Mouse (Mus musculus): Measurements from ENCODE around the gene Gm9044. TPM values are rescaled to one million over a fixed set of nuclear protein-coding genes. Genes with fewer than 3 reads are reported as not detected.
"Not testable (repeated sequence)": the region's sequence is repeated elsewhere in the genome, so short reads cannot be mapped to it uniquely, and the experiment has no call there.

Gene Gm9044
- polyA plus RNA-seq (2015; fragmentation: Nextera tagmentation; extraction: Ambion mirVana), result not detected in 2 replicates

GRCm38 (mm10) chr10:118332308-118332707, at the start of gene Gm9044:
Gm9044 (minus strand) TSS chr10:118332408.
- not testable (repeated sequence) for H3K27ac ChIP-seq; ATAC-seq (replicated peaks; ENCODE audit: low FRiP score); H3K36me3 ChIP-seq; H3K27me3 ChIP-seq; H3K4me3 ChIP-seq (replicated peaks); H3K9ac ChIP-seq; H3K4me2 ChIP-seq; H3K4me1 ChIP-seq; H3K9me3 ChIP-seq (replicated peaks)
- WGBS, result no CpG with 5 or more reads among the region's 14 CpGs

DNA sequence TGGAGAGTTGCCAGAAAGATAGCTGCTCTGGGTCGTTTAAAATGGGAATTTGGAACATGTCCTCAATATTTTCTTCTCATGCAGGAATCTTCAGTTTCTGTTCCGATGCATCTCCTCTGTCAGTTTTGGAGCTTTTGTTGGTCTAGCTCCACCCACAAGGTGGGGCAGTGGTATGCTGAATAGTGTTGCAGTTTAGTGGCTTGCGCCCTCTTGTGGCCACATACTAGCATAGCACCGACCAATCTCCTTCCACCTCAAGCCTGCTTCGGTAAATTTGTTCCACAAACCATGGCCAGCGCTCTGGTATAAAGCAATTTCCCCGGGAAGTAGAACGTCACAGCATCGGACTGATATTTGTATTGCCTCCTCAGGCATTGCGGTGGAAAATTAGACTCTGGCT, 38.2 kb upstream of the Gm9044 start:
- Histone ChIP-seq H3K9me3 (replicated peaks) (no peaks in the 10 kb centered on the region), H3K4me2 (peak overlapping the region; percentile 43), H3K4me1 (no peaks in the 10 kb centered on the region), H3K4me3 (replicated peaks) (0 out of 2 replicates have a peak overlapping the region, but pooled peaks have one; percentile 9), H3K36me3 (no peaks in the 10 kb centered on the region), H3K27me3 (no peaks in the 10 kb centered on the region), H3K9ac (no peak overlapping the region), H3K27ac (no peak overlapping the region)
- ATAC-seq (replicated peaks; ENCODE audit: low FRiP score), result peak; percentile 91
- WGBS, result 6% methylated on average over 10 of the region's 10 CpGs

GRCm38 (mm10) chr10:118369518-118369917, 37.3 kb upstream of the Gm9044 start:
- Histone ChIP-seq H3K4me2 (no peak overlapping the region), H3K27me3 (no peaks in the 10 kb centered on the region), H3K9ac (no peak overlapping the region), H3K4me3 (replicated peaks) (no peak overlapping the region), H3K36me3 (no peaks in the 10 kb centered on the region), H3K4me1 (no peaks in the 10 kb centered on the region), H3K27ac (no peak overlapping the region), H3K9me3 (replicated peaks) (no peaks in the 10 kb centered on the region)
- ATAC-seq (replicated peaks; ENCODE audit: low FRiP score), result no peak
- WGBS, result 87% methylated on average over 9 of the region's 9 CpGs

- H3K9ac ChIP-seq; ATAC-seq (replicated peaks; ENCODE audit: low FRiP score); H3K36me3 ChIP-seq; H3K4me1 ChIP-seq; H3K27ac ChIP-seq; H3K4me3 ChIP-seq (replicated peaks); H3K9me3 ChIP-seq (replicated peaks); H3K4me2 ChIP-seq; H3K27me3 ChIP-seq: not testable (repeated sequence)
- WGBS, result 89% methylated on average over 1 of the region's 11 CpGs
Measured at GRCm38 (mm10) chr10:118354005-118354404, 21.8 kb upstream of the Gm9044 start, which contains the start of gene Gm9049. Gm9049 (minus strand) TSS chr10:118354105.

GRCm38 (mm10) chr10:118348579-118348978, 16.4 kb upstream of the Gm9044 start, which contains the start of gene Gm9048:
Gm9048 (minus strand) TSS chr10:118348679.
- not testable (repeated sequence) for H3K27ac ChIP-seq; H3K27me3 ChIP-seq; H3K9me3 ChIP-seq (replicated peaks); H3K36me3 ChIP-seq; H3K4me3 ChIP-seq (replicated peaks); H3K4me2 ChIP-seq; H3K4me1 ChIP-seq; H3K9ac ChIP-seq; ATAC-seq (replicated peaks; ENCODE audit: low FRiP score)
- 93% methylated on average over 1 of the region's 14 CpGs for WGBS

DNA sequence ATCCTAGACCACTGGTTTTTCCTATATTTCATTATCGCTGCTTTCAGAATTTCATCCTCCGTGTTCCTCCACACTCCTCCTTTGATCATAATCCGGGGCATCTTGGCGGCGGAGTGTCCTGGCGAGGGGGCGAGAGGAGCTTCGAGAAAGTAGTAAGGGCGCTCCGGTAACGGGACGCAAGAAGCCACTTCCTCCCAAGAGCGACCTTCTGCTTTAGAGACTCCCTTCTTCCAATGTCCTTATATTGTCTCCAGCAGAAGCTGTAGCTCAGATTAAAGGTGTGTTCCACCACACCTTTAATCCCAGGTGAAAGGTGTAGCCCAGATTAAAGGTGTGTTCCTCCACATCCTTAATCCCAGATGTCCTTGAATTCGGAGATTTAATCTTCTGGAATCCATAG, 10.9 kb upstream of the Gm9044 start, which contains the start of gene Gm9046:
TSS of gene Gm9046 (minus strand) at position 101 of the 400 bp plus-strand sequence.
- WGBS, result no CpG with 5 or more reads among the region's 14 CpGs
- not testable (repeated sequence) for H3K4me3 ChIP-seq (replicated peaks); ATAC-seq (replicated peaks; ENCODE audit: low FRiP score); H3K9me3 ChIP-seq (replicated peaks); H3K36me3 ChIP-seq; H3K4me1 ChIP-seq; H3K4me2 ChIP-seq; H3K27me3 ChIP-seq; H3K9ac ChIP-seq; H3K27ac ChIP-seq

GRCm38 (mm10) chr10:118337731-118338130, 5.5 kb upstream of the Gm9044 start, which contains the start of gene Gm9045:
Gm9045 (minus strand) TSS chr10:118337831.
- WGBS, result no CpG with 5 or more reads among the region's 14 CpGs

DNA sequence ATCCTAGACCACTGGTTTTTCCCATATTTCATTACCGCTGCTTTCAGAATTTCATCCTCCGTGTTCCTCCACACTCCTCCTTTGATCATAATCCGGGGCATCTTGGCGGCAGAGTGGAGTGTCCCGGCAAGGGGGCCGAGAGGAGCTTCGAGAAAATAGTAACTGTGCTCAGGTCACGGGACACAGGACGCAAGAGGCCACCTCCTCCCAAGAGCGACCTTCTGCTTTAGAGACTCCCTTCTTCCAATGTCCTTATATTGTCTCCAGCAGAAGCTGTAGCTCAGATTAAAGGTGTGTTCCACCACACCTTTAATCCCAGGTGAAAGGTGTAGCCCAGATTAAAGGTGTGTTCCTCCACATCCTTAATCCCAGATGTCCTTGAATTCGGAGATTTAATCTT, 5.3 kb downstream of the Gm9044 start, which contains the start of gene Gm9040:
TSS of gene Gm9040 (minus strand) at position 101 of the 400 bp plus-strand sequence.
- not testable (repeated sequence) for H3K9ac ChIP-seq; H3K36me3 ChIP-seq; H3K4me1 ChIP-seq; H3K9me3 ChIP-seq (replicated peaks); H3K27me3 ChIP-seq; H3K27ac ChIP-seq; ATAC-seq (replicated peaks; ENCODE audit: low FRiP score); H3K4me2 ChIP-seq; H3K4me3 ChIP-seq (replicated peaks)
- WGBS, result no CpG with 5 or more reads among the region's 11 CpGs

More at GRCm38 (mm10) chr10:118337731-118338130, 5.5 kb upstream of the Gm9044 start, which contains the start of gene Gm9045:
- not testable (repeated sequence) for H3K36me3 ChIP-seq; H3K27me3 ChIP-seq; H3K9ac ChIP-seq; H3K4me2 ChIP-seq; H3K9me3 ChIP-seq (replicated peaks); H3K27ac ChIP-seq; H3K4me1 ChIP-seq; ATAC-seq (replicated peaks; ENCODE audit: low FRiP score); H3K4me3 ChIP-seq (replicated peaks)

DNA sequence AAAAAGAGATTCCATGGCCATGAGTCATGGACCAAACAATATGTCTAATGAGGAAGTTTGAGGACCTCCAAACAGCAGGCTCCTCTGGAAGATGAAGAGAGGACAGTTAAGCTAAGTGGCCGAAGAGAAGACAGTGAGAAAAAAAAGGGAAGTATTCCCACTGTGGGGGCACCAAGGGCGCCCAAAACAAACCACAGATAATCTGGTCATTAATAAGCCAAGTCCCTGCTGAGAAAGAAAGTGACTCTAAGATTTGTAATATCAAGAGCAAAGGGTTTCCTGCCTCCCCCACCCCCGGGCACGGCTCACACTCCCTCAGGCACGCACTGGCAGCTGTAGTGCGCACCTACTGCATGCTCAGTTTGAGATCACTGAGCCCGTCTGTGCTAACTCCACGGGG, 13.2 kb downstream of the Gm9044 start:
- Histone ChIP-seq H3K4me3 (replicated peaks) (no peak overlapping the region), H3K27ac (no peak overlapping the region), H3K9ac (no peak overlapping the region), H3K27me3 (no peaks in the 10 kb centered on the region), H3K36me3 (no peaks in the 10 kb centered on the region), H3K4me2 (no peak overlapping the region), H3K4me1 (no peaks in the 10 kb centered on the region), H3K9me3 (replicated peaks) (no peaks in the 10 kb centered on the region)
- 77% methylated on average over 8 of the region's 8 CpGs for WGBS
- ATAC-seq (replicated peaks; ENCODE audit: low FRiP score), result no peak

GRCm38 (mm10) chr10:118302133-118302532, 30.1 kb downstream of the Gm9044 start:
- not testable (repeated sequence) for H3K27ac ChIP-seq; H3K27me3 ChIP-seq; H3K36me3 ChIP-seq; H3K9me3 ChIP-seq (replicated peaks); H3K4me2 ChIP-seq; H3K4me1 ChIP-seq; H3K9ac ChIP-seq; H3K4me3 ChIP-seq (replicated peaks); ATAC-seq (replicated peaks; ENCODE audit: low FRiP score)
- WGBS, result 45% methylated on average over 2 of the region's 2 CpGs

GRCm38 (mm10) chr10:118294938-118295337, 37.3 kb downstream of the Gm9044 start, which contains the start of gene Iltifb:
Iltifb (minus strand) TSS chr10:118295038.
- no peak within 1 kb of the TSS for H3K4me3 ChIP-seq (replicated peaks)
- no peaks in the 10 kb centered on the region for H3K27me3 ChIP-seq
- no peak within 1 kb of the TSS for H3K4me2 ChIP-seq
- no peaks in the 10 kb centered on the region for H3K36me3 ChIP-seq
- H3K27ac ChIP-seq, result no peak within 1 kb of the TSS
- no peak for ATAC-seq (replicated peaks; ENCODE audit: low FRiP score)
- WGBS, result 94% methylated on average over 6 of the region's 6 CpGs
- H3K9ac ChIP-seq, result no peak within 1 kb of the TSS
- no peaks in the 10 kb centered on the region for H3K4me1 ChIP-seq
- no peaks in the 10 kb centered on the region for H3K9me3 ChIP-seq (replicated peaks)

- H3K4me2 ChIP-seq; H3K4me1 ChIP-seq; H3K4me3 ChIP-seq (replicated peaks); H3K9ac ChIP-seq; H3K27ac ChIP-seq; H3K27me3 ChIP-seq; H3K36me3 ChIP-seq; H3K9me3 ChIP-seq (replicated peaks): not testable (repeated sequence)
- WGBS, result 72% methylated on average over 4 of the region's 5 CpGs
- 0 out of 2 replicates have a peak, but pooled peaks have one; percentile 22 for ATAC-seq (replicated peaks; ENCODE audit: low FRiP score)
Measured at GRCm38 (mm10) chr10:118283016-118283415, 49.2 kb downstream of the Gm9044 start.

GRCm38 (mm10) chr10:118282565-118282964, 49.6 kb downstream of the Gm9044 start:
- H3K4me3 ChIP-seq (replicated peaks); ATAC-seq (replicated peaks; ENCODE audit: low FRiP score); H3K4me2 ChIP-seq; H3K9ac ChIP-seq; H3K36me3 ChIP-seq; H3K4me1 ChIP-seq; H3K27ac ChIP-seq; H3K27me3 ChIP-seq; H3K9me3 ChIP-seq (replicated peaks): not testable (repeated sequence)
- 75% methylated on average over 7 of the region's 7 CpGs for WGBS
